In genomic region chr13:91093610-91094009, GRCm38 (mm10) we compare ENCODE assay signal across 9 mouse cellular contexts.
DNase-seq lines count a peak whose midpoint lies in the region; ATAC-seq lines count a peak whose summit lies in the region.
"Had no signal": no experiment of that assay in that cellular context is flagged by ENCODE, and none has a peak within 500 bp of the region (broad histone marks: within the 10 kb centered on the region; RNA-seq: fewer than 3 reads in every experiment).

No protein-coding gene starts in this region.

- H3K9ac ChIP-seq in kidney, embryonic 14.5 days (ENCODE audit: low read depth, low read length), result no peak overlapping the region
- no peak overlapping the region for H3K9ac ChIP-seq in forebrain, embryonic 14.5 days (ENCODE audit: low read length)
- H3K9ac ChIP-seq: liver, embryonic 13.5 days had no signal

- no peaks in the 10 kb centered on the region for H3K36me3 ChIP-seq in kidney, embryonic 14.5 days (ENCODE audit: control insufficient read depth, insufficient read depth, low read length)
- H3K36me3 ChIP-seq in forebrain, embryonic 14.5 days (ENCODE audit: control insufficient read depth, insufficient read depth, low read length), result no peaks in the 10 kb centered on the region
- H3K36me3 ChIP-seq: liver, embryonic 13.5 days had no signal

- no peak overlapping the region for H3K4me2 ChIP-seq in kidney, embryonic 14.5 days (replicated peaks; ENCODE audit: low read depth, low read length)
- H3K4me2 ChIP-seq in forebrain, embryonic 14.5 days (ENCODE audit: low read length), result no peak overlapping the region
- H3K4me2 ChIP-seq: liver, embryonic 13.5 days had no signal

- intact Hi-C loops in heart, postnatal 14 days (cut with DNase I), result loop anchor here (5.0 to 10.0 kb wide), 2 partner anchors 126 to 271 kb away; no protein-coding TSS in a partner anchor

- no peaks in the 10 kb centered on the region for H3K27me3 ChIP-seq in kidney, embryonic 14.5 days (ENCODE audit: control insufficient read depth, insufficient read depth, low read length)
- no peaks in the 10 kb centered on the region for H3K27me3 ChIP-seq in forebrain, embryonic 14.5 days (replicated peaks; ENCODE audit: control insufficient read depth, insufficient read depth, low read length)
- H3K27me3 ChIP-seq: liver, embryonic 13.5 days had no signal

- no peak overlapping the region for H3K4me3 ChIP-seq in kidney, embryonic 14.5 days (ENCODE audit: low read length)
- no peak overlapping the region for H3K4me3 ChIP-seq in forebrain, embryonic 14.5 days (ENCODE audit: low read depth, low read length)
- H3K4me3 ChIP-seq: liver, embryonic 13.5 days had no signal

- 0 out of 2 replicates have a peak, but pooled peaks cover 7% of the 10 kb centered on the region for H3K4me1 ChIP-seq in kidney, embryonic 14.5 days (ENCODE audit: control insufficient read depth, insufficient read depth, low read length)
- peaks cover 8% of the 10 kb centered on the region; the same call in 1 of the 2 replicates for H3K4me1 ChIP-seq in forebrain, embryonic 14.5 days (ENCODE audit: control insufficient read depth, insufficient read depth, low read length)

- no peaks in the 10 kb centered on the region for H3K9me3 ChIP-seq in kidney, embryonic 14.5 days (ENCODE audit: control insufficient read depth, low read length)
- H3K9me3 ChIP-seq in forebrain, embryonic 14.5 days (replicated peaks; ENCODE audit: control insufficient read depth, low read length), result no peaks in the 10 kb centered on the region
- H3K9me3 ChIP-seq: liver, embryonic 13.5 days had no signal

- ATAC-seq in kidney, embryonic 14.5 days (ENCODE audit: low FRiP score, low TSS enrichment), result 0 out of 2 replicates have a peak, but pooled peaks have one; percentile 40
- peak; percentile 69 for ATAC-seq in forebrain, embryonic 14.5 days
- peak; percentile 19; the same call in 1 of the 2 replicates for ATAC-seq in megakaryocyte, adult 5-6 weeks (ENCODE audit: poor library complexity, severe bottlenecking)

- DNase-seq in kidney, adult 18-20 months, result no peak
- DNase-seq in NIH3T3 (ENCODE audit: low read depth), result peak; percentile 12
- DNase-seq in forebrain, embryonic 14.5 days (ENCODE audit: low spot score), result peak; percentile 51
- DNase-seq in frontal cortex, postnatal 14 days (ENCODE audit: low spot score in 2 of 2), result no peak
- no peak for DNase-seq in thymus, postnatal 4 days
- no peak for DNase-seq in heart, postnatal 14 days
- DNase-seq: liver, embryonic 13.5 days had no signal

- no peak overlapping the region for H3K27ac ChIP-seq in kidney, embryonic 14.5 days (ENCODE audit: low read depth, low read length)
- H3K27ac ChIP-seq in forebrain, embryonic 14.5 days (ENCODE audit: low read depth, low read length), result no peak overlapping the region
- H3K27ac ChIP-seq: liver, embryonic 13.5 days had no signal

- WGBS in kidney, embryonic 14.5 days, result 27% methylated on average over 1 of the region's 1 CpGs
- 2% methylated on average over 1 of the region's 1 CpGs for WGBS in forebrain, embryonic 14.5 days

Comparison
In these comparisons a context has a peak if more than half of its experiments do, and no peak if none do; other contexts are left out.
1. ATAC-seq: peak in every context shown above with its lines; median percentile 69 in forebrain, embryonic 14.5 days; 40 in kidney, embryonic 14.5 days; 19 in megakaryocyte, adult 5-6 weeks.
2. DNase-seq: peak in NIH3T3 (single experiment) and forebrain, embryonic 14.5 days (single experiment); none in kidney, adult 18-20 months (single experiment), frontal cortex, postnatal 14 days (0 of 2), thymus, postnatal 4 days (single experiment) and heart, postnatal 14 days (0 of 2).